Mouse (Mus musculus): ENCODE measurements around the gene Pik3r1. TPM values are rescaled to one million over a fixed set of nuclear protein-coding genes. Genes with fewer than 3 reads are reported as not detected.

The Pik3r1 gene
- total RNA-seq, 2 experiments from 2014 or later, result 21.7 to 30.2 TPM

GRCm38 (mm10) chr13:101682378-101682777 is 85.6 kb downstream of the Pik3r1 start:
- no peak for DNase-seq (ENCODE audit: low spot score)

DNA sequence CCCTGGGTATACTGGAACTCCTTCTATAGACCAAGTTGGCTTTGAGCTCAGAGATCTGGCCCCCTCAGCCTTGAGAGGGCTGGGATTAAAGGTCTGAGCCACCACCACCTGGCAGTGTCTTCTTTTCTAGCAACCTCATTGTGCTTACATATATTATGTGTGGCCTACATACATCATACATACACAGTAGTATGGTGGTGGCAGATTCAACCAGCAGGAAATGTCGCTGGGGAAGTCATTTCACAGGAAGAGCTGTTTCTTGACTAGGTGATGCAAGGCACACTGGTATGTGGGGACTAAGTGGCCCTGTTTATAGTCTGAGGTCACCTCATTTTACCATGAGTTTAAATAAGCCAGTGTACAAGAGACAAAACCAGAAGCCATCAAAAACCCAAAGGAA is 87.9 kb downstream of the Pik3r1 start:
- DNase-seq (ENCODE audit: low spot score), result no peak

GRCm38 (mm10) chr13:101678984-101679383 is 89.0 kb downstream of the Pik3r1 start:
- DNase-seq (ENCODE audit: low spot score), result no peak

- no peak for DNase-seq (ENCODE audit: low spot score)
Measured at GRCm38 (mm10) chr13:101678036-101678435, 90.0 kb downstream of the Pik3r1 start.

DNA sequence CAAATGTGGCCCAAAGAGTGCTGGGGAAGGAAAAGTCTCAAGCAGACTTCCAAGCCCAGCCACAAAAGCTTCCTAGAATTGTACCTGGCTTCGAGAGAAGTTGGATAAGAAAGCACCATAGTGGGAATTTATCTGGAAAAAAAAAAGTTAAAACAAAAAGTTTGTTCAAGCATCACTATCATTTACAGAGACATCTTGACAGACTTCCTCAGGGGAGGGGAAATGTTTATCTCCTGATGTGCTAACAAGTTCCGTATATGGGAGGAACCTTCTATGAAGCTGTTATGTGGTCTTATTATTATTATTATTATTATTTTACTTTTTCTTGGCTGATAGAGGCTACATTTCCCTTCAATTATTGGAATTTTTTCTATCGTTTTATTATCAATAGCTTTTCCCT is 94.1 kb downstream of the Pik3r1 start:
- DNase-seq (ENCODE audit: low spot score), result no peak

- no peak for DNase-seq (ENCODE audit: low spot score)
Measured at GRCm38 (mm10) chr13:101668859-101669258, 99.2 kb downstream of the Pik3r1 start.

- DNase-seq (ENCODE audit: low spot score), result no peak
Measured at GRCm38 (mm10) chr13:101664010-101664409, 104.0 kb downstream of the Pik3r1 start.

- no peak for DNase-seq (ENCODE audit: low spot score)
Measured at GRCm38 (mm10) chr13:101662900-101663299, 105.1 kb downstream of the Pik3r1 start.

DNA sequence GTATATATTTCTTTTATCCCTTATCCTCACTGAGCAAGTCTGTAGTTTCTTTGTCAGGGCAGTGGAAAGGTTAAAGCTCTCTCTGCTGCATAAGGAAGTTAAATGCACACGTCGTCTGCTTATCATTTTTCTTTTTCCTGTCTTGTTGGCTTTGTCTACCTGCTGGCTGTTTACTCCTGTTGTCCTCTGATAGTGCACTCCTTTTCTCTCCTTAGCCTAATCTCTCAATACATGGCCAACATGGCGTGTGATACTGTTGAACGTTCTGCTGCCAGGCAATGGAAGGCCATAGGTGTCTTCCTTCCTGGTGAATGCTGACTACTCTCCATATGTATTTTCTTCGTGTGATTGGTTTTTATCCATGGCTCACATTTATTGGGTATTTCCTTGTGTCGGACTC is 106.5 kb downstream of the Pik3r1 start:
- DNase-seq (ENCODE audit: low spot score), result no peak

DNA sequence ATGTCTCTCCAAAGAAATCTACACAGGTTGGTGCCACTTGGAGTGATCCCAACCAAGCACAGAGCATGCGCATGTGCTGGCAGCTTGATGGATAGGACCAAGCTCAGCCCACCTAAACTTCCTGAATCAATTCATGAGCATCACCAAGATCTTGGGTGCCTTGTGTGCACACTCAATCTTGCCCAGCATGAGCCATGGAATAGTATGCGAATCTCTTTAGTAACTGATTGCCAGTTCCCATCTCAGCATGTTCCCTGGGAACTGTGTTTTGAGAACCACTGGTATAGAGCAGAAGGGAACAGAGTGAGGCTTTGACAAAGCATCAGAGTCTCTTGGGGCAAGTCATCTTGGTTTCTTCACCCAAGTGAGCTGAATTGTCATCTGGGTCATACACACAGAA is 107.8 kb downstream of the Pik3r1 start:
- no peak for DNase-seq (ENCODE audit: low spot score)

GRCm38 (mm10) chr13:101652131-101652530 is 115.9 kb downstream of the Pik3r1 start:
- no peak for DNase-seq (ENCODE audit: low spot score)

DNA sequence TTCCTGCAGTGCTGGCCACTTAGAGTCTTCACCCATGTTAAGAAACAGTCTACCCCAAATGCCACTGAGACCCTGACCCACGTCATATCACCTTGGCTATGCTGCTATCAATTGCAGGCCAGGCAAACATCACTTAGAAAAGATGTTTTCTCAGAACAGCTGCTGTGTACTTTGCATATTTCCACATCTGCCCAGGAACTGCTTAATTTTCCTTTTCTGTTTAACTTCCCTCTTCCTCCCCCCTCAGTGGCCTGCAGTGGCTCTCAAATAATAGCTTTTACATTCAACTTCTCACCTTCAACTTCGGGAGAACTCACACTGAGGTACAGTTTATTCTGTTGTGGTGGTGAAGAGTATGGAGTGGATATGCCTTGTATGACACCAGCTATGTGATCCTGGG is 126.4 kb downstream of the Pik3r1 start:
- no peak for DNase-seq (ENCODE audit: low spot score)

DNA sequence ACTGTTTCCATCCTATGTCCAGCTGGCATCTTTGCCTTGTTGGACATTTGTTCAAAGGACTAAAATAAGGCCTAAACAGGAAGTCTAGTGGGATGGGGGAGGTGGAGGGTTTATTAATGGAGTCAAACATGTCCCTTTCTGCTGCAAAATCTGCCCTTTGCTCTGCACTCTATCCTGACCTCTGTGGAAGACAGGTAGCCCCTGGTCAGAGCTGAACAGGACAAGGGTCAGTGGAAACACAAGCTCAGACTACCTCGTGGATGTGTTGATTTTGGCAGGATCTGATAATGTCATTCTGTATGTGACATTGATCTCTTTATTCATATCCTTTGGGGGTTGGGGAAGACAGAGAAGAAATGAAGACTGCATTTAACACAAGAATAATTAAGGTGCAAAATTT is 132.2 kb downstream of the Pik3r1 start:
- DNase-seq (ENCODE audit: low spot score), result no peak

DNA sequence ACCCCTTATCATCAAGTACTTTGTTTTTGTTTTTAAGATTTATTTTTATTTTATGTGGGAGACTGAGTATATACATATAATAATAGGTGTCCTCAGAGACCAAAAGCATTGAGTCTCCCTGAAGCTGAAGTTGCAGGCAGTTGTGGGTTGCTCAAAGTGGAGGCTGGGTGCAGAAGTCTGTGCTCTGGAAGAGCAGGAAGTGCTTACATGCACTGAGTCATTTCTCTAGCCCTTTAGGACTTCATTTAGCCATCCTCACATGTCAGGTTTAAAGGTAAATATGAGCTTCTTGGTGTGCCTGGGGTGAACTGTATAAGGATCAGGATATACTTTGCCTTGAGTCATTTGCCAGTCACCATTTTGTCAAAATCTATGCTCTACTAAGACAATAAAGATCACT is 133.6 kb downstream of the Pik3r1 start:
- DNase-seq (ENCODE audit: low spot score), result no peak

DNA sequence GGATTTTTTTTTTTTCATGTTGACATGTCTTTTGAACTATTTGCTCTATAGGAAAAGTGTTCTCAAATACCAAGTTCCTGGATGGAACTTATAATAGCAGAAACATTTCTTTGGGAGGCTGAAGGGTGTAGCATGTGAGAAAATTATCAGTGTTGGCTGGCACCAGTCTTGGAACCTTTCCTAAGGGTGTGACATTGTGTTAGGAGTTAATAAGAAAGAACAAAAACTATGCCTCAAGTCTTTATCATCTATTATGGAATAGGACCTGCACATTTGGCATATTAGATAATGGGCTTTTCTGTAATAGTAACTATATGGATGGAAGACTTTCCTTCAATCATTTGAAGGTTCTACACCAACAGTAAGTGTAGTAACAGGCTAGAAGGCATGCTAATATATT is 134.4 kb downstream of the Pik3r1 start:
- DNase-seq (ENCODE audit: low spot score), result no peak

GRCm38 (mm10) chr13:101632771-101633170 is 135.2 kb downstream of the Pik3r1 start:
- no peak for DNase-seq (ENCODE audit: low spot score)

GRCm38 (mm10) chr13:101631561-101631960 is 136.5 kb downstream of the Pik3r1 start:
- DNase-seq (ENCODE audit: low spot score), result no peak
